ENCODE assay signal across 9 mouse cellular contexts in genomic region chr11:94597319-94597718, GRCm38 (mm10). TPM values are rescaled to one million over a fixed set of nuclear protein-coding genes. Genes with fewer than 3 reads are reported as not detected.
DNase-seq lines count a peak whose midpoint lies in the region; ATAC-seq lines count a peak whose summit lies in the region.
"Had no signal": no experiment of that assay in that cellular context is flagged by ENCODE, and none has a peak within 500 bp of the region (broad histone marks: within the 10 kb centered on the region; RNA-seq: fewer than 3 reads in every experiment).

No protein-coding gene starts in this region.

- H3K9ac ChIP-seq in kidney, embryonic 15.5 days = no peak overlapping the region
- H3K9ac ChIP-seq in forebrain, embryonic 13.5 days = no peak overlapping the region
- no peak overlapping the region for H3K9ac ChIP-seq in midbrain, embryonic 13.5 days (replicated peaks)

- H3K4me1 ChIP-seq in kidney, embryonic 15.5 days = peaks cover 35% of the 10 kb centered on the region
- peaks cover 12% of the 10 kb centered on the region for H3K4me1 ChIP-seq in forebrain, embryonic 13.5 days
- H3K4me1 ChIP-seq in midbrain, embryonic 13.5 days (replicated peaks) = peaks cover 10% of the 10 kb centered on the region

- H3K36me3 ChIP-seq in kidney, embryonic 15.5 days = 0 out of 2 replicates have a peak, but pooled peaks cover 5% of the 10 kb centered on the region
- H3K36me3 ChIP-seq in forebrain, embryonic 13.5 days (ENCODE audit: poor library complexity, severe bottlenecking) = no peaks in the 10 kb centered on the region
- H3K36me3 ChIP-seq in midbrain, embryonic 13.5 days = no peaks in the 10 kb centered on the region

- H3K27me3 ChIP-seq in kidney, embryonic 15.5 days = no peaks in the 10 kb centered on the region
- 0 out of 2 replicates have a peak, but pooled peaks cover 3% of the 10 kb centered on the region for H3K27me3 ChIP-seq in forebrain, embryonic 13.5 days
- H3K27me3 ChIP-seq in midbrain, embryonic 13.5 days = peaks cover 4% of the 10 kb centered on the region; the same call in 1 of the 2 replicates

- intact Hi-C loops in heart, postnatal 36 days (cut with DNase I) = no loop called here

- no peak overlapping the region for H3K4me2 ChIP-seq in kidney, embryonic 15.5 days
- no peak overlapping the region for H3K4me2 ChIP-seq in forebrain, embryonic 13.5 days
- no peak overlapping the region for H3K4me2 ChIP-seq in midbrain, embryonic 13.5 days (replicated peaks)

- H3K27ac ChIP-seq in kidney, embryonic 15.5 days = no peak overlapping the region
- no peak overlapping the region for H3K27ac ChIP-seq in forebrain, embryonic 13.5 days
- no peak overlapping the region for H3K27ac ChIP-seq in midbrain, embryonic 13.5 days
- H3K27ac ChIP-seq: forebrain, embryonic 10.5 days had no signal

- H3K9me3 ChIP-seq in kidney, embryonic 15.5 days (replicated peaks) = no peaks in the 10 kb centered on the region
- no peaks in the 10 kb centered on the region for H3K9me3 ChIP-seq in forebrain, embryonic 13.5 days (replicated peaks)
- H3K9me3 ChIP-seq in midbrain, embryonic 13.5 days = no peaks in the 10 kb centered on the region
- H3K9me3 ChIP-seq: forebrain, embryonic 10.5 days had no signal

- peak; percentile 84 for DNase-seq in kidney, adult 18-20 months
- DNase-seq in 3T3-L1 (ENCODE audit: low read depth, low spot score) (peak; percentile 74), NIH3T3 (ENCODE audit: low read depth) (peak; percentile 84)
- DNase-seq in heart, postnatal 36 days = peak; percentile 41 to 49

- 78% methylated on average over 4 of the region's 4 CpGs for WGBS in kidney, embryonic 15.5 days
- WGBS in forebrain, embryonic 13.5 days = 89% methylated on average over 4 of the region's 4 CpGs
- WGBS in midbrain, embryonic 13.5 days = 93% methylated on average over 4 of the region's 4 CpGs

- no peak overlapping the region for H3K4me3 ChIP-seq in kidney, embryonic 15.5 days (replicated peaks)
- H3K4me3 ChIP-seq in forebrain, embryonic 13.5 days = no peak overlapping the region
- H3K4me3 ChIP-seq in midbrain, embryonic 13.5 days (replicated peaks) = no peak overlapping the region
- H3K4me3 ChIP-seq: forebrain, embryonic 10.5 days had no signal

- no peak for ATAC-seq in kidney, embryonic 15.5 days (replicated peaks; ENCODE audit: low FRiP score)
- no peak for ATAC-seq in forebrain, embryonic 13.5 days
- ATAC-seq in midbrain, embryonic 13.5 days = no peak

RNA-seq across cellular contexts. Expression of gene Acsf2, which starts 4.4 kb away (rescaled TPM):
- polyA plus RNA-seq in kidney, embryonic 15.5 days (2015; fragmentation: Nextera tagmentation; extraction: Ambion mirVana) = 7.9 and 8.9 TPM in 2 replicates
- total RNA-seq in heart, postnatal 36 days (2021) = 10 to 100 TPM; 26.5 to 28.9 TPM
- polyA plus RNA-seq in forebrain, embryonic 13.5 days (2015; fragmentation: Nextera tagmentation; extraction: Ambion mirVana) = 1.4 and 1.8 TPM in 2 replicates
- 1.7 TPM in 2 replicates for polyA plus RNA-seq in midbrain, embryonic 13.5 days (2015; fragmentation: Nextera tagmentation; extraction: Ambion mirVana)

RNA-seq across cellular contexts. Expression of gene Lrrc59, which starts 32.2 kb away (rescaled TPM):
- 204 and 215 TPM in 2 replicates for polyA plus RNA-seq in kidney, embryonic 15.5 days (2015; fragmentation: Nextera tagmentation; extraction: Ambion mirVana)
- total RNA-seq in heart, postnatal 36 days (2021) = 10 to 100 TPM; 31.1 to 33.8 TPM
- 165 and 182 TPM in 2 replicates for polyA plus RNA-seq in forebrain, embryonic 13.5 days (2015; fragmentation: Nextera tagmentation; extraction: Ambion mirVana)
- polyA plus RNA-seq in midbrain, embryonic 13.5 days (2015; fragmentation: Nextera tagmentation; extraction: Ambion mirVana) = 167 and 168 TPM in 2 replicates

RNA-seq across cellular contexts. Expression of gene Chad, which starts 32.5 kb away (rescaled TPM):
- polyA plus RNA-seq in kidney, embryonic 15.5 days (2015; fragmentation: Nextera tagmentation; extraction: Ambion mirVana) = 0.23 and 1.1 TPM in 2 replicates
- total RNA-seq in heart, postnatal 36 days (2021) = 1 to 10 TPM; 1.0 to 1.2 TPM
- polyA plus RNA-seq in forebrain, embryonic 13.5 days (2015; fragmentation: Nextera tagmentation; extraction: Ambion mirVana) = 0.14 and 0.19 TPM in 2 replicates
- 0.12 TPM in 1 of 2 replicates, not detected in the other for polyA plus RNA-seq in midbrain, embryonic 13.5 days (2015; fragmentation: Nextera tagmentation; extraction: Ambion mirVana)
- total RNA-seq: megakaryocyte, adult 5-6 weeks had no signal

RNA-seq across cellular contexts. Expression of gene Rsad1, which starts 48.3 kb away (rescaled TPM):
- polyA plus RNA-seq in kidney, embryonic 15.5 days (2015; fragmentation: Nextera tagmentation; extraction: Ambion mirVana) = 4.0 and 5.6 TPM in 2 replicates
- 10 to 100 TPM in 1 of 2 experiments, 1 to 10 TPM in 1; 9.6 to 14.2 TPM for total RNA-seq in heart, postnatal 36 days (2021)
- polyA plus RNA-seq in forebrain, embryonic 13.5 days (2015; fragmentation: Nextera tagmentation; extraction: Ambion mirVana) = 3.1 and 3.7 TPM in 2 replicates
- polyA plus RNA-seq in midbrain, embryonic 13.5 days (2015; fragmentation: Nextera tagmentation; extraction: Ambion mirVana) = 4.4 and 5.5 TPM in 2 replicates

RNA-seq across cellular contexts. Expression of gene Mrpl27, which starts 56.2 kb away (rescaled TPM):
- 148 and 154 TPM in 2 replicates for polyA plus RNA-seq in kidney, embryonic 15.5 days (2015; fragmentation: Nextera tagmentation; extraction: Ambion mirVana)
- total RNA-seq in heart, postnatal 36 days (2021) = 10 to 100 TPM; 59.2 to 60.1 TPM
- 144 and 153 TPM in 2 replicates for polyA plus RNA-seq in forebrain, embryonic 13.5 days (2015; fragmentation: Nextera tagmentation; extraction: Ambion mirVana)
- 139 and 150 TPM in 2 replicates for polyA plus RNA-seq in midbrain, embryonic 13.5 days (2015; fragmentation: Nextera tagmentation; extraction: Ambion mirVana)
